Mouse (Mus musculus) natural killer cell, adult 2 months (primary cell): ENCODE measurements around the gene Lamp3.
"Not testable (repeated sequence)": the region's sequence is repeated elsewhere in the genome, so short reads cannot be mapped to it uniquely, and the experiment has no call there.

Experiments
- DNase-seq, 2 experiments: peaks; one replicate each; pipeline ENCODE4 v3.0.0; 2022; ENCODE audit warnings: low spot score in 2 of 2

Lamp3 gene

GRCm38 (mm10) chr16:19706216-19706615 is at the start of gene Lamp3:
Lamp3 (minus strand) TSS chr16:19706375.
- DNase-seq = no peak

- peak in 1 of 2 experiments; percentile 35 for DNase-seq
Observed at GRCm38 (mm10) chr16:19732896-19733295, 26.7 kb upstream of the Lamp3 start.

- not testable (repeated sequence) for DNase-seq
Observed at GRCm38 (mm10) chr16:19724139-19724538, 18.0 kb upstream of the Lamp3 start.

- DNase-seq = no peak
Observed at GRCm38 (mm10) chr16:19720959-19721358, 14.8 kb upstream of the Lamp3 start.

- DNase-seq = no peak
Observed at GRCm38 (mm10) chr16:19707381-19707780, 1.2 kb upstream of the Lamp3 start.

GRCm38 (mm10) chr16:19699207-19699606 is 7.0 kb downstream of the Lamp3 start:
- DNase-seq = no peak

- DNase-seq = no peak
Observed at GRCm38 (mm10) chr16:19670768-19671357, 35.3 kb downstream of the Lamp3 start.

GRCm38 (mm10) chr16:19666312-19666711 is 39.9 kb downstream of the Lamp3 start:
- peak in 1 of 2 experiments; percentile 1 for DNase-seq

GRCm38 (mm10) chr16:19629816-19630215 is 76.4 kb downstream of the Lamp3 start, which contains the start of gene Olfr171:
Olfr171 (minus strand) TSS chr16:19629916.
- no peak for DNase-seq

- not testable (repeated sequence) for DNase-seq
Observed at GRCm38 (mm10) chr16:19611782-19612181, 94.4 kb downstream of the Lamp3 start, which contains the start of gene Olfr170. Olfr170 (minus strand) TSS chr16:19611882.
